Mouse (Mus musculus) ES-Bruce4 (cell line): ENCODE measurements around the gene Omp.

Source experiments
- CTCF ChIP-seq: IDR thresholded peaks from one replicate; pipeline ENCODE4 v1.8.1; 2011; ENCODE audit warnings: low read depth, low read length
- EP300 ChIP-seq: IDR thresholded peaks from 2 replicates; pipeline ENCODE4 v1.6.1; 2011; ENCODE audit warnings: low read depth, low read length; ENCODE audit not compliant: insufficient read depth
- POLR2A ChIP-seq: IDR thresholded peaks from one replicate; pipeline ENCODE4 v1.8.1; 2011; ENCODE audit warnings: low read length; ENCODE audit not compliant: insufficient read depth

DNA sequence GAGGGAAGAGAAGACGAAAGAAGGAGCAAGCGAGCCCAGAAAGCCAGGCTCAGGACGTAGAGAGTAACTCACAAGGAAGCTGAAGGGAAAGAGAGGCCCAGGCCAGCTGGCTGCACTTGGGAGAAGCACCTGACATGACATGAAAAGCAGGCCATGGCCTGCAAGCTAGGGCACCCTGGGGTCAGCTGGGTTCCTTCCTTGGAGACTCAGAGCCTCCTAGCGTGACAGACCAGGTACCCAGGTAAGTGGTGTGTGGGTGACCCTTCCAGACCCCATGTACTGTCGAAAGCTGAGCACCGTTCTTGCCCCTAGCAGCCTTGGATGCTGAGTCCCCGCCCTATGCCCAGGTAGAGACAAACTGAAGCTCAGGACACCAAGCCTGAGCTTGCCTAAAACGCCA, 27.4 kb upstream of the Omp start:
- TF ChIP-seq CTCF (no peak), POLR2A (no peak), EP300 (no peak)
